Mouse (Mus musculus) olfactory bulb, adult 2 months (tissue): ENCODE data around the gene Hsd3b7.

Experiments used
- CTCF ChIP-seq: fragments of 200-500 bp; IDR thresholded peaks from 2 replicates; pipeline ENCODE4 v1.5.1; 2012; ENCODE audit warnings: low read depth, mild to moderate bottlenecking, low read length, moderate library complexity; ENCODE audit not compliant: insufficient read depth
- POLR2A ChIP-seq: fragments of 200-500 bp; IDR thresholded peaks from 2 replicates; pipeline ENCODE4 v1.6.1; 2012; ENCODE audit warnings: mild to moderate bottlenecking, low read depth, low read length, moderate library complexity; ENCODE audit not compliant: insufficient read depth

GRCm38 (mm10) chr7:127777474-127778266, 22.7 kb upstream of the Hsd3b7 start:
- TF ChIP-seq POLR2A: no peak
- TF ChIP-seq CTCF: no peak
